Mouse (Mus musculus): Measurements from ENCODE around the gene Pomc. TPM values are rescaled to one million over a fixed set of nuclear protein-coding genes. Genes with fewer than 3 reads are reported as not detected.

The Pomc gene
- polyA plus RNA-seq, 1 experiment: 11.4 TPM

GRCm38 (mm10) chr12:3942026-3942425, 12.7 kb upstream of the Pomc start:
- TF ChIP-seq CTCF (IDR thresholded peaks at IDR 0.05; ENCODE audit: control insufficient read depth, insufficient read depth, insufficient replicate concordance, low read depth, low read length): no peak
- TF ChIP-seq POLR2A (IDR thresholded peaks at IDR 0.05; ENCODE audit: control insufficient read depth, low read depth, low read length): no peak
- H3K36me3 ChIP-seq (ENCODE audit: control insufficient read depth, insufficient read depth, low read length): no peaks in the 10 kb centered on the region
- H3K4me1 ChIP-seq (ENCODE audit: control insufficient read depth, insufficient read depth, low read length): peaks cover 7% of the 10 kb centered on the region; the same call in 1 of the 2 replicates
- H3K27me3 ChIP-seq (ENCODE audit: control insufficient read depth, insufficient read depth, low read length): no peaks in the 10 kb centered on the region
- H3K4me3 ChIP-seq (ENCODE audit: control insufficient read depth, low read depth, low read length): no peak overlapping the region; the same call in 1 of the 2 replicates
- no peak overlapping the region for H3K27ac ChIP-seq (ENCODE audit: control insufficient read depth, insufficient read depth, low read depth, low read length)

GRCm38 (mm10) chr12:3944454-3945073, 10.2 kb upstream of the Pomc start:
- Histone ChIP-seq H3K27ac (ENCODE audit: control insufficient read depth, insufficient read depth, low read depth, low read length) (no peak overlapping the region), H3K36me3 (ENCODE audit: control insufficient read depth, insufficient read depth, low read length) (no peaks in the 10 kb centered on the region)
- TF ChIP-seq POLR2A (IDR thresholded peaks at IDR 0.05; ENCODE audit: control insufficient read depth, low read depth, low read length): no peak
- no peak for TF ChIP-seq CTCF (IDR thresholded peaks at IDR 0.05; ENCODE audit: control insufficient read depth, insufficient read depth, insufficient replicate concordance, low read depth, low read length)

GRCm38 (mm10) chr12:3947503-3947902, 7.2 kb upstream of the Pomc start:
- Histone ChIP-seq H3K4me3 (ENCODE audit: control insufficient read depth, low read depth, low read length) (no peak overlapping the region), H3K36me3 (ENCODE audit: control insufficient read depth, insufficient read depth, low read length) (no peaks in the 10 kb centered on the region), H3K27me3 (ENCODE audit: control insufficient read depth, insufficient read depth, low read length) (no peaks in the 10 kb centered on the region), H3K27ac (ENCODE audit: control insufficient read depth, insufficient read depth, low read depth, low read length) (no peak overlapping the region), H3K4me1 (ENCODE audit: control insufficient read depth, insufficient read depth, low read length) (no peaks in the 10 kb centered on the region; the same call in 1 of the 2 replicates)
- no peak for TF ChIP-seq POLR2A (IDR thresholded peaks at IDR 0.05; ENCODE audit: control insufficient read depth, low read depth, low read length)
- TF ChIP-seq CTCF (IDR thresholded peaks at IDR 0.05; ENCODE audit: control insufficient read depth, insufficient read depth, insufficient replicate concordance, low read depth, low read length): no peak

More at GRCm38 (mm10) chr12:3944454-3945073, 10.2 kb upstream of the Pomc start:
- Histone ChIP-seq H3K4me1 (ENCODE audit: control insufficient read depth, insufficient read depth, low read length) (peaks cover 7% of the 10 kb centered on the region; the same call in 1 of the 2 replicates), H3K4me3 (ENCODE audit: control insufficient read depth, low read depth, low read length) (no peak overlapping the region), H3K27me3 (ENCODE audit: control insufficient read depth, insufficient read depth, low read length) (no peaks in the 10 kb centered on the region)

GRCm38 (mm10) chr12:3955371-3955770, 620 bp downstream of the Pomc start:
- H3K36me3 ChIP-seq (ENCODE audit: control insufficient read depth, insufficient read depth, low read length): no peaks in the 10 kb centered on the region
- H3K4me1 ChIP-seq (ENCODE audit: control insufficient read depth, insufficient read depth, low read length): peaks cover 3% of the 10 kb centered on the region; the same call in 1 of the 2 replicates
- H3K4me3 ChIP-seq (ENCODE audit: control insufficient read depth, low read depth, low read length): no peak overlapping the region
- no peak for TF ChIP-seq CTCF (IDR thresholded peaks at IDR 0.05; ENCODE audit: control insufficient read depth, insufficient read depth, insufficient replicate concordance, low read depth, low read length)
- no peak for TF ChIP-seq POLR2A (IDR thresholded peaks at IDR 0.05; ENCODE audit: control insufficient read depth, low read depth, low read length)
- H3K27ac ChIP-seq (ENCODE audit: control insufficient read depth, insufficient read depth, low read depth, low read length): no peak overlapping the region
- no peaks in the 10 kb centered on the region for H3K27me3 ChIP-seq (ENCODE audit: control insufficient read depth, insufficient read depth, low read length)

GRCm38 (mm10) chr12:3956351-3956750, 1.6 kb downstream of the Pomc start:
- H3K27me3 ChIP-seq (ENCODE audit: control insufficient read depth, insufficient read depth, low read length): no peaks in the 10 kb centered on the region
- peaks cover 5% of the 10 kb centered on the region for H3K4me1 ChIP-seq (ENCODE audit: control insufficient read depth, insufficient read depth, low read length)
- H3K4me3 ChIP-seq (ENCODE audit: control insufficient read depth, low read depth, low read length): no peak overlapping the region
- no peak overlapping the region for H3K27ac ChIP-seq (ENCODE audit: control insufficient read depth, insufficient read depth, low read depth, low read length)
- TF ChIP-seq CTCF (IDR thresholded peaks at IDR 0.05; ENCODE audit: control insufficient read depth, insufficient read depth, insufficient replicate concordance, low read depth, low read length): no peak
- no peak for TF ChIP-seq POLR2A (IDR thresholded peaks at IDR 0.05; ENCODE audit: control insufficient read depth, low read depth, low read length)
- H3K36me3 ChIP-seq (ENCODE audit: control insufficient read depth, insufficient read depth, low read length): no peaks in the 10 kb centered on the region

- H3K4me3 ChIP-seq (ENCODE audit: control insufficient read depth, low read depth, low read length): peak overlapping the region; percentile 95
- H3K36me3 ChIP-seq (ENCODE audit: control insufficient read depth, insufficient read depth, low read length): no peaks in the 10 kb centered on the region
- TF ChIP-seq POLR2A (IDR thresholded peaks at IDR 0.05; ENCODE audit: control insufficient read depth, low read depth, low read length) (peak; percentile 99), CTCF (IDR thresholded peaks at IDR 0.05; ENCODE audit: control insufficient read depth, insufficient read depth, insufficient replicate concordance, low read depth, low read length) (no peak)
- H3K27ac ChIP-seq (ENCODE audit: control insufficient read depth, insufficient read depth, low read depth, low read length): peak overlapping the region; percentile 90
- no peaks in the 10 kb centered on the region for H3K27me3 ChIP-seq (ENCODE audit: control insufficient read depth, insufficient read depth, low read length)
- H3K4me1 ChIP-seq (ENCODE audit: control insufficient read depth, insufficient read depth, low read length): peaks cover 5% of the 10 kb centered on the region
Observed at GRCm38 (mm10) chr12:3959791-3960543, 5.2 kb downstream of the Pomc start.

GRCm38 (mm10) chr12:3960553-3960952, 5.8 kb downstream of the Pomc start:
- H3K36me3 ChIP-seq (ENCODE audit: control insufficient read depth, insufficient read depth, low read length): no peaks in the 10 kb centered on the region
- H3K4me3 ChIP-seq (ENCODE audit: control insufficient read depth, low read depth, low read length): peak overlapping the region; percentile 95
- peak overlapping the region; percentile 90; the same call in 1 of the 2 replicates for H3K27ac ChIP-seq (ENCODE audit: control insufficient read depth, insufficient read depth, low read depth, low read length)
- no peaks in the 10 kb centered on the region for H3K27me3 ChIP-seq (ENCODE audit: control insufficient read depth, insufficient read depth, low read length)
- no peak for TF ChIP-seq POLR2A (IDR thresholded peaks at IDR 0.05; ENCODE audit: control insufficient read depth, low read depth, low read length)
- TF ChIP-seq CTCF (IDR thresholded peaks at IDR 0.05; ENCODE audit: control insufficient read depth, insufficient read depth, insufficient replicate concordance, low read depth, low read length): no peak
- H3K4me1 ChIP-seq (ENCODE audit: control insufficient read depth, insufficient read depth, low read length): peaks cover 5% of the 10 kb centered on the region
